Mouse (Mus musculus) B cell, adult 2 months (primary cell): ENCODE results near the gene Relb.
A peak's percentile ranks its signal among the peaks of the same experiment; 100 is the strongest.
"Not testable (repeated sequence)": the region's sequence is repeated elsewhere in the genome, so short reads cannot be mapped to it uniquely, and the experiment has no call there.

Source experiments
- DNase-seq, 2 experiments: peaks; one replicate each; pipeline ENCODE4 v3.0.0; 2022

The Relb gene

DNA sequence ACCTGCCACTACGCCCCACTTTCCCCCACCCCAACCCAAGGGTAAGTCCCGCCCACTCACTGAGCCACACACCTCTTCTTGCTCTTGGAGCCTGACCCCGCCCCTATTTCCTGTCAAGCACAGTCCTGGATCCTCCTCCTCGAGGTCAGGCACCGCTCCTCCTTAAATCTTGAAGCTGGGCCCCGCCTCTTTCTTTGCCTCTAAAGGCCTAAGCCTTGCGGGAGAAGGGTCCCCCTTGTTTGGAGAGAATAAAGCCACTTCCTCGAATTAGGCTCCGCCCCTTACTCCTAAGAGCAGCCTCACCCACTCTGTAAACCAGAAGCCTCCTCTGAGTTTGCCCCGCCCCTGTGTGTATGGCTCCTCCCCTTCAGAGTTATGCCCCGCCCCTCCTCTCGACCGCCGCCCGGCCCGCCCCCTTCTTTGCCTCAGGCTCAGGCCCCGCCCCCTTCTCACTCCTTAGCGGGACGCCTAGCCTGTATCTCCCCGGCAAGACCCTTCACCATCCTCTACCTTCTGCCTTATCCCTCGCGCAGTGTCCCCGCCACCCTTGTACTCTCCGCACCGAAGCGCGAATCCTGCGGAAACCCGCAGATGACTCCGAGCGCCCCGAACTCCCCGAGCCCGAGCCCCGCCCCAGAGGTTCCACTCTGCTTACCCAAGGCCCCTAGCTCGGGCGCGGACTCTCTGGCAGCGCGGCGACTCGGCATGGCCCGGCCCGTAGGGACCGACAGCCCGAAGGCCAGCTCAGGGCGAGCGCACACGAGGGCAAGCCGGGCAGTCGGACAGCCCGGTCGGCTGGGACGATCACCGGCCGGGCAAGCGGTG lies 490 bp downstream of the Relb start:
- peak; percentile 98 to 99 for DNase-seq

DNA sequence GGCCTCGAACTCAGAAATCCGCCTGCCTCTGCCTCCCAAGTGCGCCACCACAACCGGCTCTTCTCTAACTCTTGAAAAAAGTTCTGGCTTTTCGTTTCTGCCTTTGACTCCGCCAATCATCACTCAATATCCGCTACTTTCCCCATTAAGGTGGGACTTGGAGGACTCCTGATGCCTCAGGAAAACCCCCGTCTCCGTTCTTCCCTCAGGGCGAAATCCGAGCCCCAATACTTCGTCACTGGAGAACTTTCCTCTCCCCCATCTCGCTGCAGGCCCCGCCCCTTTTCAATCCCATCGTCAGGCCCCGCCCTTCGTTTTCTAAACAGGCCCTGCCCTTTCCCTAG lies 1.1 kb downstream of the Relb start:
- no peak for DNase-seq

GRCm38 (mm10) chr7:19627721-19628120 lies 1.5 kb downstream of the Relb start:
- no peak for DNase-seq

DNA sequence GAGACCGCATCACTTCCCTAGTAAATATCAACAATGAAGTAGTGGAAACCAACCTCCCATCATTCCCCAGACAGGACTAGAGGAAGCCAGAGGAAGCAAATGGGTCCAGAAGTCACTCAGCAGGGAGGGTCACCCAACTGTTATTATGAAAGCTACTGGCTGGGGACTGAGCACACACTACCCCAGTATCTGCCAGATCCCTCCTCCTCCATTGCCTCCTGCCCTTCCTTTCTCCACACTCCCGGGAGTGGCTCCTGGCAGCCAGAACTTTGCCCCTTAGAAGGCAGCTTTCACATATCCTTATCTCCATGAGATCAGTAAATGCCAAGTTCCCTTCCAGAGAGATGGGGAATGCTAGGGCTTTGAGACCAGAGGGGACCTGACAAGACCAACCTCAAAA lies 5.8 kb downstream of the Relb start:
- no peak for DNase-seq

DNA sequence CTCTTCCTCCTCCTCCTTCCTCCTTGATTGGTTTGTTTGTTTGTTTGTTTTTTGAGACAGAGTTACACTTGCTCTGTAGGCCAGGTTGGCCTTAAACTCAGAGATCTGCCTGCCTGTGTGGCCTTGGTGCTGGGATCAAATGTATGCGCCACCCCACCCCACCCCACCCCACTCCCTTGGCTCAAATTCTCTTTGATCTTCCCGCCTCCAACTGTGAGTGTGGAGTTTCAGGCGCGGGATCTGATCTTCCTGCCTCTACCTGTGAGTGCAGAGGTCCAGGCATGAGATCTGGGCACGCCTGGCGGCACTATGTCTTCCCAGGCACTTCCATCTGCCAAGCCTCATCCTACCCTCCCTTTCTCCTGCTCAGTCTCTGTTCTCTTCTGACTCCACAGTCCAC lies 7.0 kb downstream of the Relb start:
- DNase-seq, result no peak

DNA sequence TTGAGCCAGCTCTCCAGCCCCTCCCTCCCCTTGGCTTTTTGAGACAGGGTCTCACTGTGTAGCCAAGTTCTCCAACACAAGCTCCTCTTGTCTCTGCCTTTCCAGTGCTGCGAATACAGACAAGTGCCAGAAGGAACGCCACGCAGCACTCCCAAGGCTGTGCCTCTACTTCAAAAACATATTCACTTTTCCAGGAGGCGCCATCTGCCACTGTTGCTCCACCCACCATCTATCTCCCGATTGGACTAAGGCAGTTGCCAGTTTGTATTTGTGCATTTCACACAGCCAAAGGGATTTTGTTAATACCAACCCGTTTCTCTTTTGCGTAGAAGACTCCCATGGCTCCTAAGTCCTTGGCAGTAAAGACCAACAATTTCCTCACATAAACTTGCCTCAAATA lies 8.4 kb downstream of the Relb start:
- DNase-seq, result no peak

GRCm38 (mm10) chr7:19619004-19619801 lies 10.0 kb downstream of the Relb start:
- peak; percentile 76 to 77 for DNase-seq

DNA sequence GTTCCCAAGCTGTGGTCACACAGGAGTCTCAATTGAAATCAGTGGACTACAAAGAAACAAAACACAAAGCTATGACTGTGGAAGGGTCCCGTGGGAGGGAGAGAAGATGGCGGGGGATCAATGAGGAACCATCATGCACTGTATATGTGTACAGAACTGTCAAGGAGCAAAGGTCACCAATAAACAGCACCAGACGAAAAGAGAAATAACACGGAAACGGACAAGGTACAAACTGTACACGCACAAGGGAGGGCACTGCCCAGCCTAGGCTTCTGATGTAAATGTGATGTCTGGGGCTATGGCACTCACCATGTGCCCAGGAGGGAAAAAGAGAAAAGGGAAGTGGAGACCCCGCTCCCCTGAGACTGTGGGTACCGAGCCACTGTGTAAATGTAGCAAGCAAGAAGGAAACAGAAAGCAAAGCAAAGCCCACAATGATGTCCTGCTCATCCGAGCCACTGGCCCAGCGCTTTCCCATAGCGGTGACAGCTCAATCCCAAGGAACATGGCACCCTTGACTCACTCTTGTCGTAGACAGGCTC lies 14.1 kb downstream of the Relb start:
- peak; percentile 80 to 85 for DNase-seq

GRCm38 (mm10) chr7:19610969-19611368 lies 18.3 kb downstream of the Relb start:
- peak; percentile 46 to 50 for DNase-seq

DNA sequence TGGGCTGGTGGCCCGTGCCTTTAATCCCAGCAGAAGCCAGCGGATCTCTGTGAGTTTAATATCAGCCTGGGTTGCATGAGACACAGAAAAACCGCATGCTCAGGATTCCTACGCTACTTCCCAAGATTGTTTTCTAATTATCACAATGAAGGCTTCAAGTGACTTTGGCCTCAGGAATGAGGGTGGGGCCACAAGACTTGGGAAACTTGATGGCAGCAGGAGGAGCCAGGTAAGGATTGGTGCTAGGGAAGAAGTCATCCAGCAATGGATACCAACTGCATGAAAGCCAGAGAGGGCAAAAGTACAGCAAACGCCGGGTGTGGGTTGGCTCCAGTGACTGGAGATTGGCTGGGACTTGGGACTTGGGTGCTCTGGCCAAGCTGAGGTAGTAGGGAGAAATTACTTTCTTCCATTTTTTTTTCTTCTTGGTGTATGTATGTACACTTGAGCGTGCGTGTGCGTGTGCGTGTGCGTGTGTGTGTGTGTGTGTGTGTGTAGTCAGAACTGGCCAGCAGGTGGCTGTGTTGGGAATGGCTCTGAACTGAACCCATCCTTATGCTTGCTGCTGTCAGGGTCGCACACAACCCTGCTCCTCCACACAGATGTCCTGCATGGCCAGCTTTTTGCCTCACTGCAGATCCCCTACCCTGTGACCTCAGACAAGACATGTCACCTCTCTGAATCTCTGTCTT lies 19.5 kb downstream of the Relb start:
- DNase-seq, result no peak

DNA sequence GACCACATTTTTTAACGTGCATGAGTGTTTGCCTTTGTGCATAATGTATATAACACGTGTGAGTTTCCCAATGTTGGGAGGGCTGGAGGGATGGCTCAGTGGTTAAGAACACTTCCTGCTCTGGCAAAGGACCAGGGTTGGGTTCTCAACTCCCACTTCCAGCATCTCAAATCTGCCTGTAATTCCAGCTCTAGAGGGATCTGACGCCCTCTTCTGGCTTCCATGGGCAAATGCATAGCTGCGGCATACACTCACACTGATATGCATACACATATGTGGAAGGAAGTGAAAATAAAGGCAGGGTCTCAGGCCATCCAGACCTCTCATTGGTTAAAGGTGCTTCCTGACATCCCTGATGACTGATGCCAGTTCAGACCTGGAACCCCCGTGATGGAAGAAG lies 21.9 kb downstream of the Relb start:
- no peak for DNase-seq

DNA sequence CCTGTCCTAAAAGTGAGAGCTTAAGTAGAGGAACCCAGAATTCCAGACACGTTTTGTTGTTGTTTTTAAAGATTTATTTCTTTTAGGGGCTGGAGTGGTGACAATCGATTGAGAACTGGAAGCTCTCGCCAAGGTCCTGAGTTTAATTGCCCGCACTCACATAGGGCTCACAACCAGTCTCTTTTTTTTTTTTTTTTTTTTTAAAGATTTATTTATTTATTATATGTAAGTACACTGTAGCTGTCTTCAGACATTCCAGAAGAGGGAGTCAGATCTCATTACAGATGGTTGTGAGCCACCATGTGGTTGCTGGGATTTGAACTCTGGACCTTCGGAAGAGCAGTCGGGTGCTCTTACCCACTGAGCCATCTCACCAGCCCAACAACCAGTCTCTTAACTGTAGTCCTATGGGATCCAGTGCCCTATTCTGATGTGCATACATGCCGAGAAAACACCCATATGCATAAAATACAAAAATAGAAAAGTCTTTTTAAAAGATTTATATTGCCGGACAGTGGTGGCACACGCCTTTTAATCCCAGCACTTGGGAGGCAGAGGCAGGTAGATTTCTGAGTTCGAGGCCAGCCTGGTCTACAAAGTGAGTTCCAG lies 24.5 kb downstream of the Relb start:
- not testable (repeated sequence) for DNase-seq

- peak; percentile 98 for DNase-seq
Measured at GRCm38 (mm10) chr7:19603849-19604605, 25.2 kb downstream of the Relb start, which contains the start of gene Clasrp. Gene Clasrp, minus strand, starts transcription at chr7:19604486.

DNA sequence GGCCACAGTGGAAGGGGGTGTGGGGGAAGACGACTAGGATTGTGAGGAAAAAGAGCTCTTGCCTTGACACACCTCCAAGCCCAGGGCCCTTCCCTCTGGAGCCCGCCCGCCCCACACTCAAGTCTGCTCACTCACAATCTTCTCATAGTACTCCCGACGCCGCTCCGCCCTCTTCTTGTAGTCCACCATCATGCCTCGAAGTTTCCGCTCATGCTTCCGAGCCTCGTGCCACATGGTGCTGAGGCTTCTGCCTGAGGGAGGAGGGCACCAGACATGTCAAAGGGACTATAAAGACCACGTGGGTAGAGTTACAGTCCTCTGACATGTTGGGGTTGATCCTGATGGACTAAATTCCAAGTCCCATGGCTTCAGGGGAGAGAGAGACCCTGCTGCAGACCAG lies 26.2 kb downstream of the Relb start:
- DNase-seq, result no peak

- no peak for DNase-seq
Measured at GRCm38 (mm10) chr7:19600562-19600961, 28.7 kb downstream of the Relb start.

DNA sequence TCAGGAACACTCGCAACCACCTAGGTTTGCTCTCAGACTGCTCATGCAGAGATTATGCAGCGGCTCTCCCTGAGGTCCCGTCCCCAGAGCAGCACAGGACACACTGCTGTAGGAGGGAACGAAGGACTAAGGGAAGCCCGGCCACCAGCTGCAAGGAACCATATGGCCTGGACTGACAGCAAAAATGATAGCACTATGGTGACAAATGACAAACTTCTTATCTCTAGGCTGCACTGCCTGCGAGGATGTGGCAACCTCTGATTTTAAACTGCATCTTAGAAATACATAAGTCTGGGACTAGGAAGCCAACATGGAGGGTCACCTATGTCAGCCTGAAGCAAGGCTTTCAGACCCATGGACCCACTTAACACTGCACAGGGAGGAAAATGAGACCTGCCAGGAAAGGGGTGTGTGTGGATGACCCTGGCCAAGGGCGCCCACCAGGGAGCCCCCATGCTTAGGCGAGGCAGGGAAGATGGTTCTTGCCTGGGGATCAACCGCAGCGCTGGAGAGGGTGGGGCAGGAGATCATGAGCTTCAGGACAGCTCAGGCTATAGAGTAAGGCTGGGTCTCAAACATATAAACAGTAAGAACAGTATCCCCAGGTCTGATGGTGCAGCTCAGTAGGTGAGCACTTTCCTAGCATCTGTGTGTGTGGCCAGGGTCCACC lies 36.0 kb downstream of the Relb start:
- no peak for DNase-seq

DNA sequence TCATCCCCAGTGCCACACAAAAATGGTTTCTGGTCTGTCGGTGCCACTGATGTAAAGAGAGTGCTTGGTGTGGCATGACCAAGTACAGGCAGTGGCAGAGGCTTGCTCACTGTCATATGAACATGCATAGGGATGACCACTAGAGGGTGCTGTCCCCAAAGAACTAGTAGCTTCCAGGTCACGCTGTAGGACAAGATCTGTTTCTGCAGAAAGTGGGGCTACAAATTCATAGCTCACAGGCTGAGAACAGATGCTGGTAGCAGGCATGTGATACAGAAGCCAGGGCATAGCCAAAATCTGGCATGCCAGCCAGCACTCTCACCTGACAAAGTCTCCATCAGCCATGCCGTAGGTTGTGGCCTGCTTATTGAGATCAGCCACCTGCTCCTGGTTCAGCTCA lies 39.3 kb downstream of the Relb start:
- peak; percentile 87 to 89 for DNase-seq

- DNase-seq, result peak; percentile 70 to 73
Measured at GRCm38 (mm10) chr7:19589207-19589606, 40.0 kb downstream of the Relb start.

DNA sequence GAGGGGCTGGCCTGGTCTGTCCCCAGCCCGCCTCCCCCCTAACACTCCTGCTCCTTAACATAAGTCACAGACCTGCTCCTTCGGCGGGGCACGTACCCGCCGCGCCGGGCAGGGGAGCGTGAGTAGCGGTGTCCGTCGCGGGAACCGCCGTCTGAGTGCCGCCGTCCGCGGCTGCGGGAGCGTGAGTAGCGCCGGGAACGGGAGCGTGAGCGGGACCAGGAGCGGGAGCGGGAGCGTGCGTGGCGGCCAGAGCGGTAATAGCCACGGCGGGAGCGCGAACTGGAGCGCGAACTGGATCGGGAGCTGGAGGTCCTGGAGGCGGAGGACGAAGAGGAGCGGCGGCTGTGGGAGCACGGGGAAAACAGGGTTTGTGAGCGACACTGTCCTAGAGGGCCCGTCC lies 43.0 kb downstream of the Relb start:
- DNase-seq, result no peak

GRCm38 (mm10) chr7:19580634-19581033 lies 48.6 kb downstream of the Relb start:
- no peak for DNase-seq

GRCm38 (mm10) chr7:19579751-19580150 lies 49.5 kb downstream of the Relb start:
- no peak for DNase-seq

- no peak for DNase-seq
Measured at GRCm38 (mm10) chr7:19578436-19578835, 50.8 kb downstream of the Relb start.
